Mouse (Mus musculus) kidney, adult 2 months (tissue): ENCODE measurements around the gene Prrt1.

Source experiments
- CTCF ChIP-seq: fragments of 200-500 bp; conservative IDR thresholded peaks from 2 replicates; pipeline ENCODE4 v1.5.1; 2011; ENCODE audit warnings: low read depth, mild to moderate bottlenecking, control low read depth, low read length, moderate library complexity, mixed read lengths; ENCODE audit not compliant: insufficient read depth, insufficient read length
- POLR2A ChIP-seq: fragments of 200-500 bp; IDR thresholded peaks from one replicate; pipeline ENCODE4 v1.6.1; 2011; ENCODE audit warnings: low read depth, low read length, control low read depth

- no peak for TF ChIP-seq CTCF
- TF ChIP-seq POLR2A = no peak
Measured at GRCm38 (mm10) chr17:34657271-34657670, 27.9 kb downstream of the Prrt1 start.
